Mouse (Mus musculus): ENCODE data around the gene Evc2. TPM values are rescaled to one million over a fixed set of nuclear protein-coding genes. Genes with fewer than 3 reads are reported as not detected.

Evc2 gene
- total RNA-seq, 2 experiments from 2014 or later, result 21.1 to 22.2 TPM

DNA sequence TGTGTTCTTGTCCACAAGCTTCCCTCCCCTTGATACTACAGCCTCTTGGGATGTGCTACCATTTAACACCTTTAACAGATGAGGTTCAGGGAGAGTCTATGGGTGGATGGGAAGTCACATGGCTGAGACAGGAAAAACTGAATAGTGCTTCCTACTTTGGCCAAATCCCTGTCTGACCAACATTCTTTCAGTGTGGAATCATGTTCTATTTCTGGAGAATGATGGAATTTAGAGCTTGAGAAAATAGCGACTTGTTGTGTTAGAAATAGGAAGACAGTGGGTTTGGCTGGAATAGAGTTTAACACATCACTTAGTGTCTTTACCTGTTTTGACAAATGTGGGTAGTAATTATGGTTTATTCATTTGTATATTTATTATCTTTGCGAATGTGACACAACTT lies 129.3 kb downstream of the Evc2 start:
- DNase-seq (ENCODE audit: extremely low spot score in 1 of 2, low spot score in 1 of 2), result no peak

DNA sequence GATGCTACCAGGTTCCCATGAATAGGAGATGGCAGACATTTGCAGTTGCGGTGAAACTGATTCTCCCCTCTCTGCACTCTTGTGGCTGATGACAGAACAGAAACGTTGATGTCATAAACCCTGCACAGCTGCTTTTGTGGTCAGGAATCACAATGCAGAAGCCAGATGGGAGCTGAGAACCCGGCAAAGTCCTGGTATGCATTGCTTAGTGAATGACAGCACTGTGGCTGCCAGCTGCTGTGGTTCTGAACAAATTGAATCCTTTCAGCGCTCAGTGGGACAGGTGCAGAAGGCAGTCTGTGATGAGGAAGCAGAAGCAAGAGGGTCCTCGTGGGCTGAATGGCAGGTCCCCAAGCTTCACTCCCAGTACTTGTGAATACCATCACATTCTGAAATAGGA lies 130.7 kb downstream of the Evc2 start:
- DNase-seq (ENCODE audit: extremely low spot score in 1 of 2, low spot score in 1 of 2), result no peak

DNA sequence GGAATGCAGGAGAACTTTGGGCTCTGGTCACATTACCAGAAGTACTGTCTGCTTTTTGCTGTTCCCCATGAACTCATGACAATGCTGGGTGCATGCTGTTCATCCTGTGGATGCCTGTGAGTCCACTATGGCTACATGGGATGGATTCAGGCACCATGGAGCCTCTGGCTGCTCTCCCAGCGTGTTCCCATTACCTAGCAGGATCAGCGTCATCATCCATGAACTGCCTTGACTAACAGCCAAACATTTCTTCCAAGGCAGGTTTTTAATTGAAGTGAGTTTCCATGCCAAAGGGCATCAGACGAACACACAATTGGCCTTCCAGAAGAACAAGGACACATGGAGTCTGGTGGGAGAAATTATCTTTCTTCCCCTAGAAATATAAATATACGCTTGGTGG lies 133.3 kb downstream of the Evc2 start:
- DNase-seq (ENCODE audit: extremely low spot score in 1 of 2, low spot score in 1 of 2), result no peak

DNA sequence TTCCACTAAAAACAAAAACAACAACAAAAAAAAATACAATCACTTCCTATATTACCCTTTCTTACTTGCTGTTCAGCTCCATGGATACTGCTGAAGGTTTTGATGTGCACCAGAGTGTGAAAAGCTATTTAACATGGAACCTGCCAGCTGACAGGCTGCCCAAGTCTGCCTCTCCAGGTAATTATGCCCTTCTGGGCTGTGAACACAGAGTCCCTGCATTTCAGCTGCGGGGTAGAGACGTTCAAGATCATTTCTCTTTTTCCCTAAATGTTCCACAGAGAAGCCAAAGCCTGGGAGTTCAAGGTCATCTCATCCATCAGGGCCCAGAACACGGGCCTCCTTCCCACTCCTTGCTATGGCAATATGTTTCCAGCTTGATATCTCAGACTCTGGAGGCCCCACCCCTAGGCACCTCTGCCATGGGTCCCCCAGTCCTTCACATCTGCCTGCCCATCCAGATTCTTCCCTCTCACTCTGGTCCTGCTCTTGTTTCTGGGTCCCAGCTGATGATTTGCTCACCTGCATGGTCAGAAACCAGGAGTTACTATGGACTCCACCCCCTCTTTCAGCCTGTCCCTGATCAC lies 133.8 kb downstream of the Evc2 start:
- no peak for DNase-seq (ENCODE audit: extremely low spot score in 1 of 2, low spot score in 1 of 2)

Other genes starting within 250 kb of the Evc2 start
- 100 to 1,000 TPM; 252 to 276 TPM for gene Crmp1, start 96.6 kb upstream of the Evc2 start, total RNA-seq (2021)
- gene Evc, start 1.6 kb upstream of the Evc2 start, total RNA-seq (2021), result 10 to 100 TPM in 1 of 2 experiments, 1 to 10 TPM in 1; 9.3 to 10.4 TPM

All from layer of hippocampus, postnatal 25 days (tissue).